In the genomic region with DNA sequence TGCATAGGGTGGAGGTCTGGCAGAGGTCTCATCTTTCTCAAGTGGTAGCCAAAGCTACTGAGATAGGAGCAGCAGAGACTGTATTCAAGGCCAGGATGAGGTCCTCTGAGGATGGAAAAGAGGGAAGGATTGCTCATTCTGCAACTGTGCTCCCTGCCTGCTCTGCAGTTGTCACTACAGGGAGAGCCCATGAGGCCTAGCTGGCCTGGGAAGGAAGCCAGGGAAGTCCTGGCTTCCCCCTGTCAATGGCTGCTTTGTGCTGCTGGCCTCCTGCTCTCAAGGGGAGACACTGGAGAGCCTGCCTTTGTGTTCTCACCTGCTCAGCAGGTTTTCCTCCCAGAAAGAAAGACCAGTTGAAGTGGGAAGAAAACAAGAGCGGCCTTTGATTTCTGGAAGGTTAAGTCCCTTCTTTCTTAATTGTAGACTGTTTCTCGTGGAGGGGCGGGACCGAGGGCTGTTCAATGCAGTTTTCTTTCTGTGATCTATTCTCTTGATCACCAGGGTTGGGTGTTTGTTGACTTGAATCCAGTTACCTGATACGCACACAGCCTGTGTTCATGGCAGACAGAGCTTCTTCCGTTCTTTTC, we compare ENCODE assay signal across 9 mouse cellular contexts.
DNase-seq lines count a peak whose midpoint lies in the region; ATAC-seq lines count a peak whose summit lies in the region.
"Had no signal": no experiment of that assay in that cellular context is flagged by ENCODE, and none has a peak within 500 bp of the region (broad histone marks: within the 10 kb centered on the region; RNA-seq: fewer than 3 reads in every experiment).

No protein-coding gene starts in this region.

- no peak overlapping the region for H3K9ac ChIP-seq in hindbrain, embryonic 13.5 days
- H3K9ac ChIP-seq: liver, embryonic 14.5 days had no signal

- no peak overlapping the region for H3K4me2 ChIP-seq in hindbrain, embryonic 13.5 days

- intact Hi-C loops in left cerebral cortex, postnatal 36 days (cut with DNase I), result no loop called here

- DNase-seq in cerebellum, adult 18-20 months, result peak; percentile 11 to 15
- no peak for DNase-seq in cerebellum, adult 9-10 months
- peak; percentile 14 for DNase-seq in testis, postnatal 14 days (ENCODE audit: low spot score)
- no peak for DNase-seq in testis, postnatal 10 days (ENCODE audit: low spot score)
- peak; percentile 46 for DNase-seq in lung, postnatal 10 days
- no peak for DNase-seq in urinary bladder, postnatal 4 days (ENCODE audit: low spot score in 2 of 2)
- DNase-seq in left cerebral cortex, postnatal 36 days (ENCODE audit: low spot score in 2 of 2), result no peak

- H3K27me3 ChIP-seq in hindbrain, embryonic 13.5 days, result no peaks in the 10 kb centered on the region

- ATAC-seq in hindbrain, embryonic 13.5 days (ENCODE audit: low FRiP score), result peak; percentile 49; the same call in 1 of the 2 replicates

- 53% methylated on average over 6 of the region's 6 CpGs for WGBS in hindbrain, embryonic 13.5 days

- H3K27ac ChIP-seq in hindbrain, embryonic 13.5 days, result peak overlapping the region; percentile 53; the same call in 1 of the 2 replicates
- H3K27ac ChIP-seq: liver, embryonic 14.5 days had no signal

- no peak overlapping the region for H3K4me3 ChIP-seq in hindbrain, embryonic 13.5 days

- H3K9me3 ChIP-seq in hindbrain, embryonic 13.5 days, result no peaks in the 10 kb centered on the region

- no peaks in the 10 kb centered on the region for H3K36me3 ChIP-seq in hindbrain, embryonic 13.5 days

- peaks cover 24% of the 10 kb centered on the region for H3K4me1 ChIP-seq in hindbrain, embryonic 13.5 days (replicated peaks)

Comparison
In these comparisons a context has a peak if more than half of its experiments do, and no peak if none do; other contexts are left out.
1. DNase-seq: peak in cerebellum, adult 18-20 months (2 of 2), testis, postnatal 14 days (single experiment) and lung, postnatal 10 days (single experiment); none in cerebellum, adult 9-10 months (single experiment), testis, postnatal 10 days (single experiment), urinary bladder, postnatal 4 days (0 of 2) and left cerebral cortex, postnatal 36 days (0 of 2).